Mouse (Mus musculus): Measurements from ENCODE around the gene Lnx2.

The Lnx2 gene

GRCm38 (mm10) chr5:147018761-147019160 is 57.6 kb downstream of the Lnx2 start:
- no peak for DNase-seq (ENCODE audit: low read depth, low spot score)

- no peak for DNase-seq (ENCODE audit: low read depth, low spot score)
Observed at GRCm38 (mm10) chr5:147017526-147017925, 58.9 kb downstream of the Lnx2 start.

GRCm38 (mm10) chr5:147016622-147017021 is 59.8 kb downstream of the Lnx2 start:
- DNase-seq (ENCODE audit: low read depth, low spot score): no peak

GRCm38 (mm10) chr5:147015191-147015590 is 61.2 kb downstream of the Lnx2 start:
- no peak for DNase-seq (ENCODE audit: low read depth, low spot score)

- DNase-seq (ENCODE audit: low read depth, low spot score): no peak
Observed at GRCm38 (mm10) chr5:147013845-147014244, 62.5 kb downstream of the Lnx2 start.

GRCm38 (mm10) chr5:147011333-147011732 is 65.1 kb downstream of the Lnx2 start:
- no peak for DNase-seq (ENCODE audit: low read depth, low spot score)

- DNase-seq (ENCODE audit: low read depth, low spot score): no peak
Observed at GRCm38 (mm10) chr5:147003303-147003702, 73.1 kb downstream of the Lnx2 start.

- no peak for DNase-seq (ENCODE audit: low read depth, low spot score)
Observed at GRCm38 (mm10) chr5:147001312-147001711, 75.1 kb downstream of the Lnx2 start.

- no peak for DNase-seq (ENCODE audit: low read depth, low spot score)
Observed at GRCm38 (mm10) chr5:146998802-146999201, 77.6 kb downstream of the Lnx2 start.

GRCm38 (mm10) chr5:146996812-146997211 is 79.6 kb downstream of the Lnx2 start:
- DNase-seq (ENCODE audit: low read depth, low spot score): no peak

GRCm38 (mm10) chr5:146994973-146995372 is 81.4 kb downstream of the Lnx2 start:
- DNase-seq (ENCODE audit: low read depth, low spot score): no peak

- peak; percentile 38 for DNase-seq (ENCODE audit: low read depth, low spot score)
Observed at GRCm38 (mm10) chr5:146993509-146993908, 82.9 kb downstream of the Lnx2 start.

GRCm38 (mm10) chr5:146989051-146989450 is 87.3 kb downstream of the Lnx2 start:
- DNase-seq (ENCODE audit: low read depth, low spot score): no peak

GRCm38 (mm10) chr5:146987588-146987987 is 88.8 kb downstream of the Lnx2 start:
- DNase-seq (ENCODE audit: low read depth, low spot score): no peak

GRCm38 (mm10) chr5:146985725-146986433 is 90.5 kb downstream of the Lnx2 start:
- DNase-seq (ENCODE audit: low read depth, low spot score): no peak

- peak; percentile 52 for DNase-seq (ENCODE audit: low read depth, low spot score)
Observed at GRCm38 (mm10) chr5:146983216-146983615, 93.2 kb downstream of the Lnx2 start.

GRCm38 (mm10) chr5:146981376-146981775 is 95.0 kb downstream of the Lnx2 start:
- no peak for DNase-seq (ENCODE audit: low read depth, low spot score)

GRCm38 (mm10) chr5:146974781-146975123 is 101.6 kb downstream of the Lnx2 start:
- DNase-seq (ENCODE audit: low read depth, low spot score): no peak

- no peak for DNase-seq (ENCODE audit: low read depth, low spot score)
Observed at GRCm38 (mm10) chr5:146973858-146974780, 102.3 kb downstream of the Lnx2 start.

GRCm38 (mm10) chr5:146973353-146973752 is 103.0 kb downstream of the Lnx2 start:
- DNase-seq (ENCODE audit: low read depth, low spot score): no peak

- DNase-seq (ENCODE audit: low read depth, low spot score): no peak
Observed at GRCm38 (mm10) chr5:146971776-146972561, 104.4 kb downstream of the Lnx2 start.

All from skeletal muscle tissue, adult 2 months (tissue).